Mouse (Mus musculus) cortical plate, adult 2 months (tissue): ENCODE results near the gene Asb5.

Source experiments
- CTCF ChIP-seq: fragments of 200-500 bp; IDR thresholded peaks from 2 replicates; pipeline ENCODE4 v1.5.1; 2011; ENCODE audit warnings: mild to moderate bottlenecking, control low read depth, low read length; ENCODE audit not compliant: insufficient read depth; ENCODE audit errors: extremely low read depth
- POLR2A ChIP-seq: fragments of 200-500 bp; IDR thresholded peaks from 2 replicates; pipeline ENCODE4 v1.6.1; 2011; ENCODE audit warnings: mild to moderate bottlenecking, low read length, control low read depth; ENCODE audit not compliant: insufficient read depth; ENCODE audit errors: extremely low read depth

DNA sequence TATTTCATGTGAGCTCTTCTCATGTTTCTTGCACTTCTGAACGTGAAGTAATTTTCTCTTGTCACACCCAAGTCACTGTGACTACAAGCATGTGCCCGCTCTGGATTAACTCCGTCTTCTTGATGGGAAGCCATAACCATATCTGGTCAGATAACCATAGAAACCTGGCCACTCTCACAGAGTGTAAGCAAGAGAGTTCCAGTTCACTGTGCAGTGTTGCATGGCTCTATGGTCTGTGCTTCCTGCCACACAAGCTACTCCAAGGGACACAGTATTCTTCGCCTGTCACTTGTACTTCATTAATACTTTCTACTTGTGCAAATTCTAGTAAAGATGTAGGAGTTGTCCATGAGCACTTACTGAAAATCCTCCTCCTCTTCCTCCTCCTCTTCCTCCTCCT lies 37.4 kb upstream of the Asb5 start:
- TF ChIP-seq POLR2A (no peak), CTCF (no peak)
